Mouse (Mus musculus) lung, postnatal 0 days (tissue): Measurements from ENCODE around the gene Dxo.

Source experiments
- CTCF ChIP-seq: IDR thresholded peaks from 2 replicates; pipeline ENCODE4 v1.5.1; 2016; ENCODE audit warnings: antibody characterized with exemption, mild to moderate bottlenecking
- EP300 ChIP-seq: IDR thresholded peaks from 2 replicates; pipeline ENCODE4 v1.6.1; 2016; ENCODE audit warnings: antibody characterized with exemption, mild to moderate bottlenecking, control low read depth

DNA sequence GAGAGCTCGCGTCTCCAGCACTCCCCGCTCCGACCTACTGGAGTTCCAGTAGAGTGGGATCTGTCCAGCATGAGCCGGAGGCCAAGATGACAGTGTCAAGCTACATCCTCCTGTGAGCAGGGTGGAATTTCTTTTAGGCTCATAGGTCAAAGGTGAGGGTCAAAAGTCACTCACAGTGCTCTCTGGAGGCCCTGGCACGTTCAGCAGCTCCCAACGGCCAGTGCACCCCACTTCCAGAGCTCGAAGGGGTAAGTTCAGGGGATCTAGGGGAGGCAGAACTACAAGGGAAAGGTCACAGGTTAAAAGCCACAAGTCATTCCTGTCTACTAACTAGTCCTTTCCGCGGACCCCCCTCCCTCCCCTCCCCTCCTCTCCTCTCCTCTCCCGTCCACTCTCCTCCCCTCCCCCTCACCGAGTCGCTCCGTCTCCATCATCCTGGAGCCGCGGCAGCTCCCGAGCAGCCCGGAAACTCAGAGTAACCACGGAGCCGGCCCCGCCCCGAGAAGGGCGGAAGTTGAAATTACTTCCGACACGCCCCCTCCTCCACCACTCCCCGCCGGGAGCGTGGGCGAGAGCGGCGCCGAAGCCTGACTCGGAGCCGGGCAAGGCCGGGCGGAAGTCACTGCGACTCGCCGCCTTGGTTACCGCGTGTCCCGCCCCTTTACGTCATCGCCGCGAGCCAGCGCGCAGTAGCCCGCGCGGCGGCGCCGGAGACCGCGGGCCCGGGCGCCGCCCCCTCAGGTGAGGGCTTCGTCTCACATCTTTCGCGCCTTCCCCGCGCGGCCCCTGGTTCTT, 13.1 kb downstream of the Dxo start, which contains the start of the genes Skiv2l and Nelfe:
- no peak for TF ChIP-seq CTCF
- no peak for TF ChIP-seq EP300
